Mouse (Mus musculus): ENCODE measurements around the gene Trim59. TPM values are rescaled to one million over a fixed set of nuclear protein-coding genes. Genes with fewer than 3 reads are reported as not detected.

The Trim59 gene
- polyA plus RNA-seq, 1 experiment from 2014 or later, result 53.8 TPM

- 2% methylated on average over 7 of the region's 7 CpGs for WGBS (ENCODE audit: insufficient replicate concordance)
- H3K9ac ChIP-seq (replicated peaks), result peak overlapping the region; percentile 99
- peak overlapping the region; percentile 75 for H3K4me2 ChIP-seq (ENCODE audit: low read depth, low read length)
- H3K27me3 ChIP-seq (ENCODE audit: insufficient read depth, low read length), result no peaks in the 10 kb centered on the region
- DNase-seq (no peak), ATAC-seq (peak; percentile 2; the same call in 1 of the 2 replicates)
- no peaks in the 10 kb centered on the region for H3K4me1 ChIP-seq (ENCODE audit: insufficient read depth)
- peak overlapping the region; percentile 97 for H3K27ac ChIP-seq (ENCODE audit: low read depth)
- TF ChIP-seq EP300 (IDR thresholded peaks at IDR 0.05; ENCODE audit: low read depth), result no peak
- no peak; the same call in none of the 2 replicates for TF ChIP-seq CTCF (IDR thresholded peaks at IDR 0.05; ENCODE audit: low read depth)
- peak overlapping the region; percentile 100 for H3K4me3 ChIP-seq (ENCODE audit: low read depth, low read length)
- peaks cover 3% of the 10 kb centered on the region; the same call in 1 of the 2 replicates for H3K36me3 ChIP-seq (replicated peaks; ENCODE audit: insufficient read depth, low read length)
- no peaks in the 10 kb centered on the region for H3K9me3 ChIP-seq (ENCODE audit: low read length)
Observed at GRCm38 (mm10) chr3:69004055-69004436, 40.5 kb downstream of the Trim59 start.

- peak overlapping the region; percentile 100; the same call in 1 of the 2 replicates for H3K4me3 ChIP-seq (ENCODE audit: low read depth, low read length)
Observed at GRCm38 (mm10) chr3:69002781-69003180, 41.8 kb downstream of the Trim59 start.

GRCm38 (mm10) chr3:68986550-68986949 is 58.0 kb downstream of the Trim59 start:
- H3K27me3 ChIP-seq (ENCODE audit: insufficient read depth, low read length), result no peaks in the 10 kb centered on the region
- H3K9ac ChIP-seq (replicated peaks), result no peak overlapping the region
- no peak overlapping the region for H3K4me2 ChIP-seq (ENCODE audit: low read depth, low read length)
- no peaks in the 10 kb centered on the region for H3K4me1 ChIP-seq (ENCODE audit: insufficient read depth)
- H3K9me3 ChIP-seq (ENCODE audit: low read length), result no peaks in the 10 kb centered on the region
- no peak overlapping the region for H3K27ac ChIP-seq (ENCODE audit: low read depth)
- TF ChIP-seq EP300 (IDR thresholded peaks at IDR 0.05; ENCODE audit: low read depth) (no peak), CTCF (IDR thresholded peaks at IDR 0.05; ENCODE audit: low read depth) (no peak)
- WGBS (ENCODE audit: insufficient replicate concordance), result 87% methylated on average over 2 of the region's 2 CpGs
- ATAC-seq (no peak), DNase-seq (no peak)
- H3K36me3 ChIP-seq (replicated peaks; ENCODE audit: insufficient read depth, low read length), result peaks cover 25% of the 10 kb centered on the region
- H3K4me3 ChIP-seq (ENCODE audit: low read depth, low read length), result no peak overlapping the region

More at GRCm38 (mm10) chr3:69002781-69003180, 41.8 kb downstream of the Trim59 start:
- no peak overlapping the region for H3K9ac ChIP-seq (replicated peaks)
- no peaks in the 10 kb centered on the region for H3K4me1 ChIP-seq (ENCODE audit: insufficient read depth)
- no peak overlapping the region for H3K27ac ChIP-seq (ENCODE audit: low read depth)
- no peak overlapping the region for H3K4me2 ChIP-seq (ENCODE audit: low read depth, low read length)
- ATAC-seq (no peak), DNase-seq (no peak)
- no peaks in the 10 kb centered on the region for H3K27me3 ChIP-seq (ENCODE audit: insufficient read depth, low read length)
- H3K36me3 ChIP-seq (replicated peaks; ENCODE audit: insufficient read depth, low read length), result no peaks in the 10 kb centered on the region
- TF ChIP-seq EP300 (IDR thresholded peaks at IDR 0.05; ENCODE audit: low read depth) (no peak), CTCF (IDR thresholded peaks at IDR 0.05; ENCODE audit: low read depth) (peak; percentile 42)
- WGBS (ENCODE audit: insufficient replicate concordance), result 89% methylated on average over 4 of the region's 4 CpGs
- no peaks in the 10 kb centered on the region for H3K9me3 ChIP-seq (ENCODE audit: low read length)

MicroRNAs encoded within 50 kb of the gene (microRNA counts, 519-probe panel; counts per million panel counts)
- microRNA mmu-miR-15b, result 8,367 counts per million, percentile 94 among the panel's probes with 10 or more counts

Small RNA genes within 50 kb of the gene (microRNA-seq; reads per million reads assigned to microRNA genes)
- gene Mir15b (3,973 reads per million, percentile 85 among the genes with 10 or more reads in this experiment), gene Mir16-2 (930 reads per million, percentile 72 among the genes with 10 or more reads in this experiment)

Other genes starting within 250 kb of the Trim59 start
- gene 1110032F04Rik, start 175.2 kb downstream of the Trim59 start, polyA plus RNA-seq (2015; fragmentation: Nextera tagmentation; extraction: Ambion mirVana), result 0.39 and 0.56 TPM in 2 replicates
- 2.8 and 3.2 TPM in 2 replicates for gene Ift80, start 40.2 kb downstream of the Trim59 start, polyA plus RNA-seq (2015; fragmentation: Nextera tagmentation; extraction: Ambion mirVana)
- 86.5 and 88.3 TPM in 2 replicates for gene Smc4, start 40.0 kb downstream of the Trim59 start, polyA plus RNA-seq (2015; fragmentation: Nextera tagmentation; extraction: Ambion mirVana)
- 9.0 and 10.1 TPM in 2 replicates for gene Kpna4, start 82.4 kb upstream of the Trim59 start, polyA plus RNA-seq (2015; fragmentation: Nextera tagmentation; extraction: Ambion mirVana)
- not detected in 2 replicates for gene Arl14, start 177.7 kb upstream of the Trim59 start, polyA plus RNA-seq (2015; fragmentation: Nextera tagmentation; extraction: Ambion mirVana)